15 mouse cellular contexts compared by ENCODE assay signal in the genomic region with DNA sequence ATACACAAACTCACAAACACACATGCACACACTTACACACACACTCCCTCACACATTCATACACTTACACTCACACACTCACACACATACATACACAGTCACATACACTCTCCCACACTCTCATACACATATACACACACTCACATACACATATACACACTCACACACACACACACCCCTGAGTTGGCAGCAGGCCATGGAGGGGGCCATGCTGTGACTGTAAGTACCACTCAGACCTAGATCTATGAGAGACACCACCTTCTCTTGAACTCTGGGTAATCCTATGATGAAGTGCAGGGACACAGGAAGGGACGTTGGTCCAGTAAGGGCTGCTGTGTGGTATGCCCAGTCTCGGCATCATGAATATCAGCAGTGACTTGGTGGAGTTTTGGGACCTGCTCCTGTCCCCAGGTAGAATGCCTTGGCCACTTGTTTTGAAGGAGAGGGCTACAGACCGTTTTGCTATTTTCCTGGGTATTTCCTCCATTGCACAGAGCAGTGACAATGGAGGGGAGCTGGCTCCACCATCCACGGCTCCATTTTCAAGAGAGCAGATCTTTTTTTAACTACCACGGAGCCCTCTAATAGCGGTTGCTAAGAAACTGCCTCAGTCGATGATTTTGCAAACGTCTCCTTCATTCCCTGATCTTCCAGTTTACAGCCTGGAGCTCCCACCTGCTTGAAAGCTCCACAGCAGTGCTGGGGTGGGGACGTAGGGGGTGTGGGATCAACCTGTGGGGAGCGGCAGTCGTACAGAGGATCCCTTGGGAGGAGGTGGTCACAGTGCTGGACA.
DNase-seq lines count a peak whose midpoint lies in the region; ATAC-seq and TF ChIP-seq lines count a peak whose summit lies in the region.
"Had no signal": no experiment of that assay in that cellular context is flagged by ENCODE, and none has a peak within 500 bp of the region (broad histone marks: within the 10 kb centered on the region; RNA-seq: fewer than 3 reads in every experiment).

No protein-coding gene starts in this region.

- no peaks in the 10 kb centered on the region for H3K27me3 ChIP-seq in forebrain, postnatal 0 days (ENCODE audit: insufficient read depth, low read length)
- no peaks in the 10 kb centered on the region for H3K27me3 ChIP-seq in forebrain, embryonic 12.5 days
- H3K27me3 ChIP-seq in lung, embryonic 15.5 days = no peaks in the 10 kb centered on the region
- no peaks in the 10 kb centered on the region for H3K27me3 ChIP-seq in hindbrain, embryonic 16.5 days (replicated peaks; ENCODE audit: control insufficient read depth, insufficient read depth, low read length)
- H3K27me3 ChIP-seq: liver, embryonic 15.5 days; Patski had no signal

- no peak overlapping the region for H3K4me3 ChIP-seq in forebrain, postnatal 0 days (ENCODE audit: low read depth, low read length)
- no peak overlapping the region for H3K4me3 ChIP-seq in forebrain, embryonic 12.5 days (replicated peaks)
- no peak overlapping the region for H3K4me3 ChIP-seq in lung, embryonic 15.5 days
- H3K4me3 ChIP-seq in hindbrain, embryonic 16.5 days (ENCODE audit: low read length) = no peak overlapping the region
- H3K4me3 ChIP-seq: liver, embryonic 15.5 days had no signal

- H3K9ac ChIP-seq in forebrain, postnatal 0 days = no peak overlapping the region
- H3K9ac ChIP-seq in forebrain, embryonic 12.5 days = no peak overlapping the region
- H3K9ac ChIP-seq in lung, embryonic 15.5 days = no peak overlapping the region
- no peak overlapping the region for H3K9ac ChIP-seq in hindbrain, embryonic 16.5 days (ENCODE audit: low read depth, low read length)
- H3K9ac ChIP-seq: liver, embryonic 15.5 days had no signal

- H3K27ac ChIP-seq in forebrain, postnatal 0 days (ENCODE audit: low read depth, low read length) = peak overlapping the region; percentile 77
- H3K27ac ChIP-seq in forebrain, embryonic 12.5 days = no peak overlapping the region
- H3K27ac ChIP-seq in lung, embryonic 15.5 days = no peak overlapping the region
- H3K27ac ChIP-seq in hindbrain, embryonic 16.5 days (ENCODE audit: low read depth, low read length) = peak overlapping the region; percentile 41; the same call in 1 of the 2 replicates
- H3K27ac ChIP-seq: liver, embryonic 15.5 days; macrophage had no signal

- H3K36me3 ChIP-seq in forebrain, postnatal 0 days (ENCODE audit: insufficient read depth) = no peaks in the 10 kb centered on the region
- no peaks in the 10 kb centered on the region for H3K36me3 ChIP-seq in forebrain, embryonic 12.5 days (replicated peaks)
- no peaks in the 10 kb centered on the region for H3K36me3 ChIP-seq in lung, embryonic 15.5 days
- H3K36me3 ChIP-seq in hindbrain, embryonic 16.5 days (ENCODE audit: control insufficient read depth, insufficient read depth, low read length) = no peaks in the 10 kb centered on the region
- H3K36me3 ChIP-seq: liver, embryonic 15.5 days had no signal

- peak; percentile 85 for ATAC-seq in forebrain, postnatal 0 days
- ATAC-seq in forebrain, embryonic 12.5 days (ENCODE audit: low FRiP score) = no peak
- peak; percentile 17; the same call in 1 of the 2 replicates for ATAC-seq in lung, embryonic 15.5 days (ENCODE audit: borderline replicate concordance, extremely low read depth, low FRiP score, low TSS enrichment)
- ATAC-seq in hindbrain, embryonic 16.5 days = peak; percentile 41; the same call in 1 of the 2 replicates
- ATAC-seq: Patski had no signal

- peaks cover 9% of the 10 kb centered on the region for H3K4me1 ChIP-seq in forebrain, postnatal 0 days (ENCODE audit: insufficient read depth)
- H3K4me1 ChIP-seq in forebrain, embryonic 12.5 days = no peaks in the 10 kb centered on the region
- H3K4me1 ChIP-seq in lung, embryonic 15.5 days = no peaks in the 10 kb centered on the region
- H3K4me1 ChIP-seq in hindbrain, embryonic 16.5 days (ENCODE audit: control insufficient read depth, insufficient read depth, low read depth, low read length) = peaks cover 11% of the 10 kb centered on the region
- H3K4me1 ChIP-seq: liver, embryonic 15.5 days had no signal

- no peaks in the 10 kb centered on the region for H3K9me3 ChIP-seq in forebrain, postnatal 0 days (ENCODE audit: low read length)
- H3K9me3 ChIP-seq in forebrain, embryonic 12.5 days = no peaks in the 10 kb centered on the region
- no peaks in the 10 kb centered on the region for H3K9me3 ChIP-seq in lung, embryonic 15.5 days
- H3K9me3 ChIP-seq in hindbrain, embryonic 16.5 days (ENCODE audit: control insufficient read depth, low read length) = no peaks in the 10 kb centered on the region
- H3K9me3 ChIP-seq: liver, embryonic 15.5 days had no signal

- TF ChIP-seq CTCF in forebrain, postnatal 0 days (IDR thresholded peaks at IDR 0.05; ENCODE audit: low read depth) = no peak

- H3K4me2 ChIP-seq in forebrain, postnatal 0 days (ENCODE audit: low read depth) = no peak overlapping the region
- no peak overlapping the region for H3K4me2 ChIP-seq in forebrain, embryonic 12.5 days
- no peak overlapping the region for H3K4me2 ChIP-seq in lung, embryonic 15.5 days
- H3K4me2 ChIP-seq in hindbrain, embryonic 16.5 days (ENCODE audit: low read length) = no peak overlapping the region
- H3K4me2 ChIP-seq: liver, embryonic 15.5 days had no signal

- peak; percentile 60 for DNase-seq in forebrain, postnatal 0 days
- DNase-seq in lung, postnatal 4 days = no peak
- DNase-seq in brain, embryonic 18.5 days (ENCODE audit: low read depth, low spot score) = peak; percentile 30
- no peak for DNase-seq in spleen, adult 12 weeks (ENCODE audit: low spot score)
- DNase-seq in liver = no peak
- DNase-seq: B cell, adult 2 months; cerebellum, adult 11 months; gastrocnemius, postnatal 14 days; heart, postnatal 10 days had no signal

- WGBS in forebrain, postnatal 0 days = 57% methylated on average over 11 of the region's 11 CpGs
- WGBS in forebrain, embryonic 12.5 days = 72% methylated on average over 11 of the region's 11 CpGs
- WGBS in lung, embryonic 15.5 days = 45% methylated on average over 11 of the region's 11 CpGs
- WGBS in hindbrain, embryonic 16.5 days = 52% methylated on average over 11 of the region's 11 CpGs

Comparison
In these comparisons a context has a peak if more than half of its experiments do, and no peak if none do; other contexts are left out.
1. H3K27ac ChIP-seq: peak in forebrain, postnatal 0 days (single experiment) and hindbrain, embryonic 16.5 days (single experiment); none in forebrain, embryonic 12.5 days (single experiment) and lung, embryonic 15.5 days (single experiment).
2. DNase-seq: peak in forebrain, postnatal 0 days (single experiment) and brain, embryonic 18.5 days (single experiment); none in lung, postnatal 4 days (0 of 2), spleen, adult 12 weeks (single experiment) and liver (single experiment).